Mouse (Mus musculus) embryonic facial prominence, embryonic 10.5 days (tissue): ENCODE measurements around the gene Elf4. TPM values are rescaled to one million over a fixed set of nuclear protein-coding genes. Genes with fewer than 3 reads are reported as not detected.

Experiments
- DNase-seq: peaks from one replicate; pipeline ENCODE4 v3.0.0-alpha.2; 2017; ENCODE audit warnings: low spot score
- H3K27ac ChIP-seq: fragments of 300-500 bp; sonication (generic); replicated peaks from 2 replicates; pipeline ENCODE4 v1.5.1; 2016; ENCODE audit warnings: mild to moderate bottlenecking
- H3K27me3 ChIP-seq: fragments of 300-500 bp; sonication (generic); replicated peaks from 2 replicates; pipeline ENCODE4 v1.6.1; 2016; ENCODE audit warnings: low read depth, mild to moderate bottlenecking; ENCODE audit not compliant: poor library complexity, severe bottlenecking
- H3K36me3 ChIP-seq: fragments of 300-500 bp; sonication (generic); replicated peaks from 2 replicates; pipeline ENCODE4 v1.6.1; 2016; ENCODE audit warnings: mild to moderate bottlenecking, moderate library complexity
- H3K4me1 ChIP-seq: fragments of 300-500 bp; sonication (generic); 2 replicates; pipeline ENCODE4 v1.6.1; 2016
- H3K4me3 ChIP-seq: fragments of 300-500 bp; sonication (generic); 2 replicates; pipeline ENCODE4 v1.5.1; 2016; ENCODE audit warnings: mild to moderate bottlenecking, moderate library complexity
- H3K9me3 ChIP-seq: fragments of 300-500 bp; sonication (generic); 2 replicates; pipeline ENCODE4 v1.6.1; 2016; ENCODE audit warnings: mild to moderate bottlenecking
- WGBS: fragments of 180-500 bp; shearing (Covaris S2); methylation state at CpG from one replicate; pipeline ENCODE4 v1.1.7; 2016; 5-methylcytosine and 5-hydroxymethylcytosine counted together
- polyA plus RNA-seq: library from polyadenylated mRNA; unstranded; fragments of >200 nt; fragmentation: Nextera tagmentation; extraction: Ambion mirVana; gene quantifications from 2 replicates; pipeline ENCODE4 v1.2.1, GENCODE M21; 2016

The Elf4 gene
- polyA plus RNA-seq, 1 experiment from 2014 or later, result 2.4 TPM

DNA sequence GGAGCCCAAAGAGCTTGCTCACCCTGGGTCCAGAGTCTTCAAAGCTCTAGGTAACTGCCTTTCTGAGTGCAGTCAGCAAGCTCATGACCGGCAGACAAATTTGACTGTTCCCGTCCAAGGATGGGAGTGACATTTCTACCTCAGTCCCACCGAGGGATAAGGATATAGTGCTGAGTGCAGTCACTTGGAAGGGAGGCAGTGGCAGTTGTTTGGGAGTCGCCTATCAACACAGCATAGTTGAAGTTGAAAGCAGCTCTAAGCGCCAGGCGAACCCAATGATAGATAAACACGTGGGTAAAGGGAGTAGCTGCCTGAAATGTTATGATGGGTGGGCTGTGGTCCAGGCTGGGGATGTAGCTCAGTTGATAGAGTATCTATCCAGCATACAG lies 52.5 kb downstream of the Elf4 start:
- whole genome bisulfite sequencing, result 30% methylated on average over 7 of the region's 7 CpGs
- Histone ChIP-seq H3K36me3 (peaks cover 14% of the 10 kb centered on the region), H3K4me1 (peaks cover 6% of the 10 kb centered on the region), H3K4me3 (peak overlapping the region; percentile 56), H3K27ac (no peak overlapping the region), H3K9me3 (no peaks in the 10 kb centered on the region), H3K27me3 (no peaks in the 10 kb centered on the region)
- no peak for DNase-seq

DNA sequence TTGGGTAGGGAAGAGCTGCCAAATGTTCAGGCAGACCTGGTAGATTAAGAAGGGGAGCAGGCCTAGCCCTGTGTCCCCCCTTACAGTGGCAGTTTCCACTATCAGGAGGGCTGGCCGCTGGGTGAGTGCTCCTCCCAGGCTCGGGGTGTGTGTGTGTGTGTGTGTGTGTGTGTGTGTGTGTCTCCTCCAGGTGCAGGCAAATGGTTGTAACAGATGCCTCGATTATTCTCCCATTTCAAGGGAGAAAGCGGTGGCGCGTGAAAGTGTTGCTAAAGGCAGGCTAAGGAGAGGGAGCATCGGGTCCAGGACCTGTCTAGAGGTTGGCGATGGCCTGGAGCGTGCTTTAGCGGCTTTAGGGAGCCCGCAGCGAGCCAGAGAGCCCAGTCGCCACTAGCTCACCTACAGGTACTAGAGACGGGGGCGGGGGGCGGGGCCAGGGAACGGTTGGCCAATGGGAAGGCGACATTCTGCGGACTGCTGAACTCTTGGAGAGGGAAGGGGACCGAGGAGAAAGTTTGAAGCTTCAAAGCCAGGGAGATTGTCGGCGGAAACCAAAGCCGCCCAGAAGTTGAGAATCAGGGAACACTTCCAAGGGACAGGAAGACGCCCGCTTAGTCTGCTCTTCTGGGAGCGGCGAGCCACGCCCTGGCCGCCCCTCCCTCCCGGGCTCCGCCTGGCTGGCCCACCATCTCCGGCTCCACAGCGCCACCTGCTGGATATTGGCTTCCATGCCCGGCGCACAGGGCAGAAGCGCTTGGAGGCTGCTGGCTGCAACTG lies 53.1 kb downstream of the Elf4 start:
- H3K27ac ChIP-seq, result no peak overlapping the region
- H3K27me3 ChIP-seq, result no peaks in the 10 kb centered on the region
- peaks cover 15% of the 10 kb centered on the region for H3K36me3 ChIP-seq
- peak; percentile 87 for DNase-seq
- no peaks in the 10 kb centered on the region for H3K9me3 ChIP-seq
- WGBS, result 14% methylated on average over 36 of the region's 36 CpGs
- H3K4me3 ChIP-seq, result peak overlapping the region; percentile 56
- H3K4me1 ChIP-seq, result peaks cover 8% of the 10 kb centered on the region

DNA sequence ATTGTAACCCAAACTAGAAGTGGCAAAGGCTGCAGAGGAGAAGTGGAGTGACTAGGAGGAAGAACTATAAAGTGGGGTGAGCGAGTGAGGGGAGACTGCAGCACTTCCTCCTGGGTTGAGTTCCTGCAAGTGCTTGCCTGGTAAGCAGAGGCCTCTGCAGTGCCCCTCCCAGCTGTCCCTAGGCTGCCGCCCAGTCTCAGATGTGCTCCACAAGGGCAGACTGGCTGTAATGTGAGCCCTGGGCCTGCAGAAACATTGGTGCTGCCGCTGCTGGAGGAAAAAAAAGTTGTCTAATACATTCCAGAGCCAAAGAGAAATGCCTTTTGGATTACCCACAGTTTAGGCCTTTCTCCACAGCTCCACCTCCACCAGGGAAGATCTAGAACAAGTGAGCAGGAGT lies 57.8 kb downstream of the Elf4 start:
- WGBS, result 31% methylated on average over 3 of the region's 3 CpGs
- Histone ChIP-seq H3K27me3 (no peaks in the 10 kb centered on the region), H3K4me3 (no peak overlapping the region), H3K4me1 (peaks cover 8% of the 10 kb centered on the region), H3K27ac (0 out of 2 replicates have a peak overlapping the region, but pooled peaks have one; percentile 24), H3K9me3 (no peaks in the 10 kb centered on the region), H3K36me3 (peaks cover 59% of the 10 kb centered on the region)
- peak; percentile 64 for DNase-seq

DNA sequence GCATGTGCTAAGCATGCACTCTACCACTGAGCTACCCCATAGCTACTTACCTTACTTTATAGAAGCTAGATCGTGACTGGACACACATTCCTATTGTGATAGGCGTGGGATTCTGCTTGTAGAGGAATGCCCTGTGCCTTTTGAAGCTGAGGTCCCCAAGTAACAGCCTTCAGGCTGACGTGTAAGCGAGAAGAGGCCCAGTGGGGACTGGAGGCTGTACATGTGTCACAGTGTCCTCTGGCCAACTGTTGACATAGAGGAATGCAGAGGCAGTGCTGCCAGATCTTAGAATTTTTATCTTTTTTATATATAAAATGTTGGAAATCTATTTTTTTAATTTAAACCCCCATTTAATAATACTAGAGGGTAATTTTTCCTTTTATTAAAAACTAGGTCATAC lies 62.9 kb downstream of the Elf4 start:
- H3K27ac ChIP-seq, result no peak overlapping the region
- no peaks in the 10 kb centered on the region for H3K9me3 ChIP-seq
- DNase-seq, result no peak
- 85% methylated on average over 4 of the region's 4 CpGs for WGBS
- no peak overlapping the region for H3K4me3 ChIP-seq
- no peaks in the 10 kb centered on the region for H3K27me3 ChIP-seq
- H3K4me1 ChIP-seq, result no peaks in the 10 kb centered on the region
- peaks cover 77% of the 10 kb centered on the region for H3K36me3 ChIP-seq

DNA sequence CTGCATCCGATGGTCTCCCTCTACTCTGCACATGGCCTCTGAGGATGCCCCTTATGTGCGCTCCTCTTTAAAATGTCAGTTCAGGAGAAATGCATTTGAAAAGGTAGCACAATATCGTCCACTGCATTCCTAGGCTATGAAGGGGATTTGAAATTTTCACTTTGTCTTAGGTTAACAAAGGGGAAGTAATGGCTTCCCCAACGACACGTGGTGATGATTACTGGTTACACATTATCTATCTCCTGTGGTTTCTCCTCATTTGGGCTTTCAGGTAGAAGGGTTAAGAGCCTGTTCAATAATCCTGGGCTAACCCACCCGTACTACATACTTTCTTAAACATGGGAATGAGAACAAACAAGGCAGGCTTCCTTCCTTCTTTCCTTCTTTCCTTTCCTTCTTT lies 73.6 kb downstream of the Elf4 start:
- 92% methylated on average over 6 of the region's 6 CpGs for WGBS
- Histone ChIP-seq H3K27me3 (no peaks in the 10 kb centered on the region), H3K9me3 (no peaks in the 10 kb centered on the region), H3K4me1 (peaks cover 4% of the 10 kb centered on the region; the same call in 1 of the 2 replicates), H3K36me3 (peaks cover 90% of the 10 kb centered on the region), H3K27ac (no peak overlapping the region), H3K4me3 (no peak overlapping the region)
- no peak for DNase-seq

DNA sequence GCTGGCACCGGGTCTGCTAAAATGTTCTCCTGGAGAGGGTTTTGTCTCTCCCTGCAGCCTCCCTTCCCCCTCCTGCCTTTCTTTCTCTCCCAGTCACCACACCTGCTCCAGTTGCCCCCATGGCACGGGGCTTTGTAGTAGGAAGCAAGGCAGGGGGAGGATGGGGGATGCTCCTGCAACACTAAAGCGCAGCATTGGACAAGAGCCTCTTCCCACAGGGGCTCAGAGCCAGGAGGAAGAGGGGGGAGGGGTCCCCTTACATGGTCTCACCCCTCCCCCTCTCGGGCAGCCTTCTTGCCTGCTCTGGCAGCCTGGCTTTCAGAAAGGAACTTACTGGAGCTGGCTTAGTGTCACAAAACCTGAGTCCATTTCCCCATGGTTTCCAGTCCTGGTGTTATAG lies 77.0 kb downstream of the Elf4 start:
- no peak overlapping the region for H3K4me3 ChIP-seq
- no peaks in the 10 kb centered on the region for H3K27me3 ChIP-seq
- H3K4me1 ChIP-seq, result peaks cover 4% of the 10 kb centered on the region; the same call in 1 of the 2 replicates
- H3K27ac ChIP-seq, result no peak overlapping the region
- H3K9me3 ChIP-seq, result no peaks in the 10 kb centered on the region
- WGBS, result 45% methylated on average over 4 of the region's 4 CpGs
- H3K36me3 ChIP-seq, result peaks cover 82% of the 10 kb centered on the region
- DNase-seq, result peak; percentile 12

DNA sequence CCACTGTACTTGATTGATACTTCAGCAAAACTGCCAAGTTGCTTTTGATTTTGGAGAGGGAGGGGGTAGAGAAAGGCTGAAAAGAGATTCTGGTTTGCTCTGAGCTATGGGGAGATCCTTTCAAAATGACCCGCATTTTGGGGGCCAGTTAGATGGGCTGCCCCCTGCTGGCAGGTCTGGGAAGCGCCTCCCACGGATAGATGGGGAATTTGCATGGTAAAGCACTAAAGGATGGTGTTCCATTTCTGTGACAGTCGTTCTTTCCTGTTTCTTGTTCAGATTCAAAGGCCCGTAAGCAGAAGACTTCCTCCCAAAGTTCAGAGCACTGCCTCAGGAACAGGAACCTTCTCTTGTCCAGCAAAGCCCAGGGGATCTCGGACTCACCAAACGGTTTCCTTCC lies 79.3 kb downstream of the Elf4 start:
- Histone ChIP-seq H3K9me3 (no peaks in the 10 kb centered on the region), H3K4me3 (no peak overlapping the region), H3K27me3 (no peaks in the 10 kb centered on the region), H3K4me1 (peaks cover 4% of the 10 kb centered on the region; the same call in 1 of the 2 replicates), H3K36me3 (peaks cover 77% of the 10 kb centered on the region), H3K27ac (no peak overlapping the region)
- WGBS, result 51% methylated on average over 7 of the region's 7 CpGs
- peak; percentile 55 for DNase-seq

DNA sequence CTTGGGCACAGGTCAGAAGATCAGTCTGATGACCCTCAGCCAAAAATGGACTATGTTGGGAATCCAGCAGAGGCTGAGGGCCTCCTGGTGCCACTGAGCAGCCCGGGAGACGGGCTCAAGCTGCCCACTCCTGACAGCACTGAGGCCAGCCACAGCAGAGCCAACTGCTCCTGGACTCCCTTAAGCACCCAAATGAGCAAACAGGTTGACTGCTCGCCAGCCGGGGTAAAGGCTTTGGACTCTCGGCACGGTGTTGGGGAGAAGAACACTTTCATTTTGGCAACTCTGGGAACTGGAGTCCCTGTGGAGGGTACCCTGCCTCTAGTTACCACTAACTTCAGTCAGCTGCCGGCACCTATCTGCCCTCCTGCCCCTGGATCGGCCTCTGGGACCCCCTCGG lies 95.1 kb downstream of the Elf4 start:
- no peaks in the 10 kb centered on the region for H3K9me3 ChIP-seq
- no peak overlapping the region for H3K27ac ChIP-seq
- peaks cover 11% of the 10 kb centered on the region for H3K4me1 ChIP-seq
- no peak overlapping the region for H3K4me3 ChIP-seq
- 94% methylated on average over 9 of the region's 9 CpGs for WGBS
- DNase-seq, result no peak
- peaks cover 74% of the 10 kb centered on the region for H3K36me3 ChIP-seq
- no peaks in the 10 kb centered on the region for H3K27me3 ChIP-seq

DNA sequence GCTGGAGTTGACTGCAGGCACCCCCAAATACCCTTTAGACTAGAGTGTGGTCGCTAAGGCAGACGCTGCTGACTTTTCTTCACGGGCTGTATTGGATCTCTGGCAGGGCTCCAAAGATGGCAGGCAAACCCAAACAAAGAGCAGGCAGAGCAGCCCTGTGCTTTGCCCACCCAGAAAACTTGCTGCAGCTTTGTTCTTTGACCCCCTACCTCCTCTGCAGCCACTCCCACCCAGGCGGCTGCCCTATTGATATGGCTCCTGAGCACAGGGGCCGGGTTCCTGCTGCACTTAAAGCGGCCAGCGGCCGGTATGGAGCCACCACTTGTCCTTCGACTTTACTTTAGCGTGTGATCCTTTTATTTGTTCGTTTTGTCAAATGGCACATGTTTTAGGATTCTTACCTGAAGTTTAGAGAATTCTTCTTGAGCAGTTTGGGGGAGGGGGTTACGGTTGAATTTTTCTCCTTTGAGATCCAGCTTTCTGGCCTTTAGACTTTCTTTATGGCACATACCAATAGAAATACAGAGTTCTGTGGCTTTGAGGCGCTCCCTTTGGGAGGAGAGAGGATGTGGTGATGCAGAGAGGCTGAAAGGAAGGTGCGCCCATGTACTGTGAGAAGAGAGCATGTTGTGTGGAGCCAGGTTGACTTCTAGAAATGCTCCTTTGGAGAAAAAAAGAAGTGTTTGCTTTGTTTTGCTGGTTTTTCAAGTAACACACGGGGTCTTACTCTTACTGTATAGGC lies 96.9 kb downstream of the Elf4 start:
- Histone ChIP-seq H3K27ac (peak overlapping the region; percentile 24; the same call in 1 of the 2 replicates), H3K36me3 (peaks cover 70% of the 10 kb centered on the region)
- 53% methylated on average over 15 of the region's 15 CpGs for WGBS

More for the DNA sequence above, 96.9 kb downstream of the Elf4 start:
- no peaks in the 10 kb centered on the region for H3K9me3 ChIP-seq
- H3K4me1 ChIP-seq, result peaks cover 11% of the 10 kb centered on the region
- no peak overlapping the region for H3K4me3 ChIP-seq
- peak; percentile 14 for DNase-seq
- H3K27me3 ChIP-seq, result no peaks in the 10 kb centered on the region

Other genes starting within 250 kb of the Elf4 start
- 22.3 and 22.8 TPM in 2 replicates for gene Utp14a, start 206.3 kb downstream of the Elf4 start, polyA plus RNA-seq
- 4.6 and 4.8 TPM in 2 replicates for gene Bcorl1, start 121.8 kb downstream of the Elf4 start, polyA plus RNA-seq
- 82.9 and 84.3 TPM in 2 replicates for gene Aifm1, start 50.4 kb upstream of the Elf4 start, polyA plus RNA-seq
- gene Rab33a, start 56.2 kb upstream of the Elf4 start, polyA plus RNA-seq, result 6.4 and 7.1 TPM in 2 replicates
- gene Zfp280c, start 131.4 kb upstream of the Elf4 start, polyA plus RNA-seq, result 19.1 and 20.8 TPM in 2 replicates
- gene Slc25a14, start 160.3 kb upstream of the Elf4 start, polyA plus RNA-seq, result 17.3 and 17.7 TPM in 2 replicates
- not detected in 2 replicates for gene Gpr119, start 211.3 kb upstream of the Elf4 start, polyA plus RNA-seq
- gene Rbmx2, start 231.9 kb upstream of the Elf4 start, polyA plus RNA-seq, result 28.7 and 29.0 TPM in 2 replicates